Mouse (Mus musculus) brain, embryonic 14.5 days (tissue): Measurements from ENCODE around the gene Zranb1. TPM values are rescaled to one million over a fixed set of nuclear protein-coding genes. Genes with fewer than 3 reads are reported as not detected.

Experiments
- DNase-seq: peaks from one replicate; pipeline ENCODE4 v3.0.0-alpha.2; 2011; ENCODE audit warnings: low read depth
- CTCF ChIP-seq: fragments of 200-500 bp; IDR thresholded peaks from 2 replicates; pipeline ENCODE4 v1.5.1; 2012; ENCODE audit warnings: inconsistent platforms, mild to moderate bottlenecking, moderate library complexity, borderline replicate concordance; ENCODE audit not compliant: insufficient read depth, insufficient read length; ENCODE audit errors: extremely low read depth
- POLR2A ChIP-seq: fragments of 200-500 bp; IDR thresholded peaks from 2 replicates; pipeline ENCODE4 v1.6.1; 2012; ENCODE audit warnings: mild to moderate bottlenecking, inconsistent platforms, borderline replicate concordance; ENCODE audit not compliant: poor library complexity, insufficient read depth, insufficient read length, severe bottlenecking; ENCODE audit errors: extremely low read depth
- polyA plus RNA-seq: library from polyadenylated mRNA; depleted of rRNA; stranded (reverse); fragments of >200 nt; gene quantifications from 2 replicates; pipeline ENCODE4 v1.2.3, GENCODE M21; 2012

Gene Zranb1
- polyA plus RNA-seq, 1 experiment, result 31.3 TPM

- no peak for TF ChIP-seq CTCF
- no peak for TF ChIP-seq POLR2A
- no peak for DNase-seq
These were observed 77.7 kb downstream of the Zranb1 start for GRCm38 (mm10) chr7:133008663-133009062.

- TF ChIP-seq CTCF (no peak), POLR2A (no peak)
- DNase-seq, result no peak
These were observed 78.7 kb downstream of the Zranb1 start for GRCm38 (mm10) chr7:133009676-133010075.

- TF ChIP-seq POLR2A, result no peak
- TF ChIP-seq CTCF, result no peak
- no peak for DNase-seq
These were observed 79.5 kb downstream of the Zranb1 start for GRCm38 (mm10) chr7:133010477-133010876.

GRCm38 (mm10) chr7:133011191-133011590, 80.2 kb downstream of the Zranb1 start:
- peak; percentile 90 for DNase-seq

GRCm38 (mm10) chr7:133011611-133012010, 80.7 kb downstream of the Zranb1 start:
- peak; percentile 84 for DNase-seq
- TF ChIP-seq POLR2A (no peak), CTCF (no peak)

More at GRCm38 (mm10) chr7:133011191-133011590, 80.2 kb downstream of the Zranb1 start:
- TF ChIP-seq CTCF, result no peak
- no peak for TF ChIP-seq POLR2A

GRCm38 (mm10) chr7:133012637-133013366, 81.9 kb downstream of the Zranb1 start:
- DNase-seq, result no peak
- no peak for TF ChIP-seq CTCF
- no peak for TF ChIP-seq POLR2A

- no peak for DNase-seq
- TF ChIP-seq CTCF (no peak), POLR2A (no peak)
These were observed 83.0 kb downstream of the Zranb1 start for GRCm38 (mm10) chr7:133013923-133014322.

- no peak for TF ChIP-seq POLR2A
- TF ChIP-seq CTCF, result no peak
- no peak for DNase-seq
These were observed 83.7 kb downstream of the Zranb1 start for GRCm38 (mm10) chr7:133014631-133015030.

GRCm38 (mm10) chr7:133015416-133016070, 84.6 kb downstream of the Zranb1 start:
- DNase-seq, result peak; percentile 80
- TF ChIP-seq POLR2A, result no peak
- no peak for TF ChIP-seq CTCF

GRCm38 (mm10) chr7:133018961-133019360, 88.0 kb downstream of the Zranb1 start:
- TF ChIP-seq POLR2A (no peak), CTCF (no peak)
- DNase-seq, result no peak

GRCm38 (mm10) chr7:133019481-133020020, 88.6 kb downstream of the Zranb1 start:
- peak; percentile 65 for DNase-seq
- TF ChIP-seq CTCF (no peak), POLR2A (no peak)

GRCm38 (mm10) chr7:133024694-133025093, 93.8 kb downstream of the Zranb1 start:
- TF ChIP-seq POLR2A (no peak), CTCF (no peak)
- no peak for DNase-seq

- no peak for DNase-seq
- TF ChIP-seq POLR2A (no peak), CTCF (no peak)
These were observed 97.0 kb downstream of the Zranb1 start for GRCm38 (mm10) chr7:133027930-133028329.
